Mouse (Mus musculus) adrenal gland, postnatal 25 days (tissue): ENCODE results near the gene Ucma. TPM values are rescaled to one million over a fixed set of nuclear protein-coding genes. Genes with fewer than 3 reads are reported as not detected.
"Not testable (repeated sequence)": the region's sequence is repeated elsewhere in the genome, so short reads cannot be mapped to it uniquely, and the experiment has no call there.

Experiments
- DNase-seq: peaks from one replicate; pipeline ENCODE4 v3.0.0; 2021; ENCODE audit warnings: mixed read lengths
- long read RNA-seq: library from polyadenylated mRNA; stranded (forward); transcript quantifications from one replicate; pipeline ENCODE4 v2.0.0, GENCODE M21; 2021
- total RNA-seq: library from RNA; stranded (reverse); gene quantifications from 2 replicates; pipeline ENCODE4 v1.2.3, GENCODE M21; 2021

Ucma gene
- total RNA-seq: not detected in 2 replicates
- long read RNA-seq: 0 reads

DNA sequence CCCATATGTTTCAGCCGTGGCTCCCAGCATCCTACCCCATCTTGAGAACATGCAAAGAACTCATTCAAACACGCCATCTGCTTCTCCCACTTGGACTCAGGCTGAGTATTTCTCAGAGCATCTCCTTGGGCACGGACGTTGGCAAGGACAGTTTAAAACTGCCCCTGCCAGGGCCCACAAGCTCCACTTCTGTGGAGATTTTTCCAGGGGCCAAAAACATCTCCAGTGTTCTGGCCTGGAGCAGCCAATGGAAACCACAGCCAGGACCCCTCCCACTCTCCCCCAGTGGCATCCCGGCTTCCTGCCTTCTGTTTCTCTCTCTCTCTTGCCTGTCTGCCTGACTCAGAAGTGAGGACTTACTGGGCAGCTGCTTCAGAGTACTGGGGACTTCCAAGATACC, at the start of gene Ucma:
Gene Ucma, plus strand, starts transcription at position 316 of the 400 bp plus-strand sequence.
- DNase-seq: no peak

GRCm38 (mm10) chr2:4927391-4927790, 48.5 kb upstream of the Ucma start:
- DNase-seq: no peak

DNA sequence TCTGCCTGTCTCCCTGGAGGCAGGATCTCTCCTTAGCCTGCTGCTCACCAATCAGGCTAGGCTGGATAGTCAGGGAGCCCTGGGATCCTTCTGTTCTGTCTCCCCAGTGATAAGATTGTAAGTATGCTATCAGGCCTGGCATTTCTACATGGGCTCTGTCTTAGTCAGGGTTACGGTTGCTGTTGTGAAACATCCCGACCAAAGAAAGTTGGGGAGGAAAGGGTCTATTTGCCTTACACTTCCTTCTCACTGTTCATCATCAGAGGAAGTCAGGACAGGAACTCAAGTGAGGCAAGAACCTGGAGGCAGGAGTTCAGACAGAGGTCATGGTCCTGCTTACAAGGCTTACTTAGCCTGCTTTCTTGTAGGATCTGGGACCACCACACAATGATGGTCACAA, 46.7 kb upstream of the Ucma start:
- DNase-seq: no peak

DNA sequence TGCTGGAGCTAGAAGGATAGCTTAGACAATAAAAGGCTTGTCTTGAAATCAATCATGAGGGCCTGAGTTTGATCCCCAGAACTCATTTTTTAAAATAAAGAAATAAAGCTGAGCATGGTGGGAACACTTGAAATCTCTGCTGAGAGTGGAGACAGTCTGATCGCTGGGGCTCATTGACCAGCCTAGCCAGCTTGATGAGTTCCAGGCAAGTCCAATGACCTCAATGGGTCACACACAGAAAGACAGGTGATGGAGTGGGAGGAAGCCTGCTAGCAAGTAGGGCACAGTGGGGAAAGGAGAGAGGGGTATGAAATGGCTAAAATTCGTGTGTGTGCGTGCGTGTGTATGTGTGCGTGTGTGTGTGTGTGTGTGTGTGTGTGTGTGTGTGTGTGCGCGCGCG, 41.4 kb upstream of the Ucma start:
- no peak for DNase-seq

DNA sequence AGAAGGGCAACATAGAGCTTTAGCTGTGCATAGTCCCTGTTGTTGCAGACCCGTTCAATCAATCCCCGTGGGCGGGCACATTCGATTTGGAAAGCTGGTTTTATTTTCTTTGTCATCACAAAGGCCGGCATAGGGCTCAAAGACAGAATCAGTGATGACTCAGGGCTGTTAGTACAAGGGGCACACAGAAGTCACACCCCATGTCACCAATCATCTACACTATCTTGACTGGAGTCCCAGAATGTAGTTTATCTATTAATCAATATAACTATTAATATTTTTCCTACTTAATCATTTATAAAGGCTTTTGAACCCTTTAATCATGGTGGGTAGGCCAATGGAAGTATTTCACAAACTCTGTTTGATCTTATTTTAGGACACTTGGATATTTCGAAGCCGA, 38.0 kb upstream of the Ucma start:
- DNase-seq: no peak

DNA sequence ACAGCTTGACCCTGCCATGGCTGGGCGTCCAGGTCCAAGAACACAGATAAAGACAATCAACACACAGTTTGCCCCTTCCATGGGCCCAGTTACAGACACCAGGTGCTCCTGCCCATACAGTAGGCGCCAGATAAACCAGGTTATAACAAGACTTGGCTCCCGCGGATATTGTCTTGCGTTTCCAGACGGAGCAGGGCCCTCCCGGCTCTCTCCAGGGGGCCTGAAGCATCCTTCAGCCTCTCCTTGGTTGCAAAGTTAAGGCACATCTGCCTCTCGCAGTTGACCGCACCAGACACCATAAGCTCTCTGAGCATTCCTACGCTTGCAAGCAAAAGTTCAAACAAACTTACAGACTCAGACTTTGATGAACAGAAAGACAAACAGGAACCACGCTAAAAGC, 35.1 kb upstream of the Ucma start:
- DNase-seq: no peak

DNA sequence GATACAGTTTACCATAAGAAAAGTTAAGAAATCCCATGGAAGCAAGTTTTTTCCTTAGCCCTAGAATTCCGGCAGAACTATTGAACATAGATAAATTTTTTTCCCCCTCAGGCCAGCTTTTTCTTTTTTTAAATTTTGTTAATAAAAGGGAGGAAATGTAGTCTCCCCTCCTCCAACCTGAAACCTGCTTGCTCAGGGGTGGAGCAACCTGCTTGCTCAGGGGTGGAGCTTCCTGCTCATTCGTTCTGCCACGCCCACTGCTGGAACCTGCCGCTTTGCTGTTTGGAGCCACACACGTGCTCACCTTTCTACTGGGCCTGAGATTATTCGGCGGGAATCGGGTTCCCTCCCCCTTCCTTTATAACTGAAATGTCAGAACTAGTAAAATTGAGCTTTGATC, 26.2 kb upstream of the Ucma start:
- not testable (repeated sequence) for DNase-seq

DNA sequence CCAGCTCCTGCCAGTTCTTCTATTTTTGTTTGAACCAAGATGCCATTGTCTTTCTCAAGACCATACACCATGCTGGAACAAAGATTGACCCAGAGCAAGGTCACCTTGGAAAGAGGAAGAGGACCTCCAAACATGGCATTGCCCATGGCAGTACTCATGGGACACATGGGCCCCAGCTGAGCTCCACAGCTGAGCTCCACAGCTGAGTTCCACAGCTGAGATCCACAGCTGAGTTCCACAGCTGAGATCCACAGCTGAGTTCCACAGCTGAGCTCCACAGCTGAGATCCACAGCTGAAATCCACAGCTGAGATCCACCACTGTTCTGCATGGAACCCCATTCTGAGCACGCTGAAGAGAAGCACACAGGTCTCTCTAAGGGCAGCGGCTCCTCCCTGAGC, 24.9 kb upstream of the Ucma start:
- DNase-seq: no peak

DNA sequence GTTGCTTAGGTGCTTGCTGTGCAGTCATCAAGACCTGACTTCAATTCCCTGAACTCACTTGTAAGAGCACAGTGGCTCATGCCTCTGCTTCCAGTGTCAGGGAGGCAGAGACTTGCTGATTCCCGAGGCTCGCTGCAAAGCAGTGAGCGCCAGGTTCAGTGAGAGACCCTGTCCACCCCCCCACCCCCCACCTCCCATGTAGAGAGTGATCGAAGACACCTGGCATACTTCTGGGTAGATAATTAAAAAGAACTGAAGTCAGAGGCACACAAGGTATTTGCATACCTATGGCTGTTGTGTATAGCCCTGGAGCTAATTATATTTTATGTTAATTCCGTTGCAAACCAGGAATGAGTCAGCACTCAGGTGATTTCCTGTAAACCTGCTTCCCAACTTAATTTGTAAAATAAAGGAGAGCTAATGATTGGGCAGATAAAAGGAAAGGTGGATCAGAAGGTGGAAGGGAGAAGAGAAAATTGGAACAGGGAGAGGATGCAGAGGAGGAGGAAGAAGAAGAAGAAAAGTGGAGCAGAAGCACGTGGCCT, 21.6 kb upstream of the Ucma start:
- no peak for DNase-seq

GRCm38 (mm10) chr2:4958039-4958438, 17.9 kb upstream of the Ucma start:
- DNase-seq: no peak

DNA sequence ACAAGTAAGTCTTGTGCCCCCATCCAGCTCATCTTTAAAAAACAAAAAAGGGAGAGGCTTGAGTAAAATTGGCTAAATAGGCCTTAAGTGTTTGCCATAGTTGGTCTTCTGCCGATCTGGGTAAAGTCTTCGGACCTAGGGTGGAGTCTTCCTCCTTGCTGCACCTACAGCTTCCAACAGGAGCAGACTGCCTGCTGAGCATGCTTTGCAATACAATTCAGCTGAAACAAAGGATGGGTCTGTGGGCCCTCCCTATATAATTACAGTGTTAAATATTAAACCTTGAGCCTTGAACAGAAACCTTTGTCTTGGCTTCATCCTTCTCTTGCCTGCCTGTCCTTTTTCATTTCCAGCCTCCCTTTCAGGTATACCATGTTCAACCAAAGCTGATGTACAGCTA, 8.1 kb upstream of the Ucma start:
- no peak for DNase-seq

- DNase-seq: no peak
Observed at GRCm38 (mm10) chr2:4969083-4969482, 6.8 kb upstream of the Ucma start.

GRCm38 (mm10) chr2:4978091-4978490, 2.2 kb downstream of the Ucma start:
- DNase-seq: no peak

GRCm38 (mm10) chr2:4983987-4984386, 8.1 kb downstream of the Ucma start:
- no peak for DNase-seq

GRCm38 (mm10) chr2:4985000-4985399, 9.1 kb downstream of the Ucma start:
- no peak for DNase-seq

DNA sequence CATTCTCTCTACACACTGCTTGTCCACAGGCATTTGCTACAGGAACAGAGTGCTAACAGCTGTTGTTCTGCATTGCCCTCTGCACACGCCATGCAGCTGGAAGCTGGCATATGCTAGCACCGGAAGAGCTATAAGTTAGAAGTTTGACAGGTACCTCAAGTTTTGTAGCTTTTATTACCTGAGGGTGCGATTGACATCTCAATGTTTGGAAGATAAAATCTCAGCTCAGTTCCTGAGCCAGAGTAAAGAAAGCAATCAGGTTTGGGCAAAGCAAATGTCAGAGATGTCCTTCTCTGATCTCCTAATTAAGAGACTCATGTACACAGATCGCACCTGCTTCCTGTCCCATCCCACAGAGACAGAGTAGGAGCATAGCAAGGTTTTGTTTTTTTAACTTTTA, 10.9 kb downstream of the Ucma start:
- DNase-seq: no peak

GRCm38 (mm10) chr2:4987388-4988180, 11.7 kb downstream of the Ucma start:
- no peak for DNase-seq

DNA sequence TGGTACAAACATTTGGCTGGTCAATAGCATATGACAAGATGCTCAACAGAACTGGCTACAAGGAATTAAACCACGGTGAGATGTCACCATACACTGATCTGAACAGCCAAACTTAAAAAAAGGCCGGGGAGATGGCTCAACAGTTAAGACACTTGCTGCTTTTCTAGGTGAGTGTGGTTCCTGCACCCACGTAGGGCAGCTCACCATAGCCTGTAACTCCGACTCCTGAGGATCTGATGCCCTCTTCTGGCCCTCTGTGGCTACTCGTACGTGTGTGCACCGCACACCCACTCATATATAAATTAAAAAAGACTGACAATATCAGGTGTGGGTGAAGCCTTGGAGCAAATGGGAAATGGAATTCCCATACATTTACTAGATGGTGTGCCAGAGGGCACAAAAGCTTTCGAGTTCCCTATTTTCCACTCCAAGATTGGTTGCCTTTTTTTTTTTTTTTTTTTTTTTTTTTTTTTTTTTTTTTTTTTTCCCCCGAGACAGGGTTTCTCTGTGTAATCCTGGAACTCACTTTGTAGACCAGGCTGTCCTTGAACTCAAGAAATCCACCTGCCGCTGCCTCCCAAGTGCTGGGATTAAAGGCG, 13.0 kb downstream of the Ucma start:
- DNase-seq: no peak

GRCm38 (mm10) chr2:4993584-4993983, 17.7 kb downstream of the Ucma start:
- DNase-seq: no peak

- DNase-seq: no peak
Observed at GRCm38 (mm10) chr2:4994436-4994835, 18.5 kb downstream of the Ucma start.

DNA sequence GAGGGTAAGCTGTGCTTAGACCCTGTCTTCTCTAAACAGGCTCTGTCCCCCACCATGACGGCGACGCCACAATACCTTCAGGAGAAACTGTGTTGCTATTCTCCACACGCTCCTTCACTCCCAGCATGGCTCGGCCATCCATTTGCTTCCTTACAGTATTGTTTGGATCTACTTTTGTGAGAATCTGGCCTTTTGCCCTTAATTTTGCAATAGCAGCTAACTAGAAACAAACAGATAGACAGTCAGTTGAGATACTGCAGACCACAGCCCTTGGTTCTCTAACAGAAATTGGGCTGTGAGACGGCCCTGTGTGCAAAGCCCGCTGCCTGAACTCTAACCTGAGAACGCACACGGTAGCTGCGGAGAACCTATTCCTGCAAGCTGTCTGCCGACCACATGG, 19.7 kb downstream of the Ucma start:
- DNase-seq: no peak

- no peak for DNase-seq
Observed at GRCm38 (mm10) chr2:4996421-4996824, 20.5 kb downstream of the Ucma start.

- no peak for DNase-seq
Observed at GRCm38 (mm10) chr2:4998905-4999304, 23.0 kb downstream of the Ucma start.

- DNase-seq: no peak
Observed at GRCm38 (mm10) chr2:5001266-5001665, 25.3 kb downstream of the Ucma start.
